Mouse (Mus musculus) cerebellum, adult 9-10 months (tissue): ENCODE results near the gene Sgsh.

Source experiments
- DNase-seq: peaks from one replicate; pipeline ENCODE4 v3.0.0; 2022

The Sgsh gene

GRCm38 (mm10) chr11:119306762-119307657, 48.3 kb downstream of the Sgsh start:
- no peak for DNase-seq

- peak; percentile 47 for DNase-seq
Measured at GRCm38 (mm10) chr11:119304904-119305712, 50.2 kb downstream of the Sgsh start.

GRCm38 (mm10) chr11:119300986-119301385, 54.4 kb downstream of the Sgsh start:
- peak; percentile 15 for DNase-seq

GRCm38 (mm10) chr11:119300246-119300935, 54.9 kb downstream of the Sgsh start:
- no peak for DNase-seq

GRCm38 (mm10) chr11:119299391-119300245, 55.7 kb downstream of the Sgsh start, which contains the start of gene Eif4a3:
TSS of gene Eif4a3 (minus strand) at chr11:119300089.
- peak; percentile 90 for DNase-seq

- DNase-seq: no peak
Measured at GRCm38 (mm10) chr11:119298917-119299316, 56.4 kb downstream of the Sgsh start.

GRCm38 (mm10) chr11:119297996-119298395, 57.3 kb downstream of the Sgsh start:
- DNase-seq: peak; percentile 21
